Mouse (Mus musculus) liver (tissue): Measurements from ENCODE around the gene Ccdc34.
"Not testable (repeated sequence)": the region's sequence is repeated elsewhere in the genome, so short reads cannot be mapped to it uniquely, and the experiment has no call there.

Source experiments
- DNase-seq: peaks from one replicate; pipeline ENCODE4 v3.0.0-alpha.2; 2020; ENCODE audit warnings: mixed read lengths

Ccdc34 gene

DNA sequence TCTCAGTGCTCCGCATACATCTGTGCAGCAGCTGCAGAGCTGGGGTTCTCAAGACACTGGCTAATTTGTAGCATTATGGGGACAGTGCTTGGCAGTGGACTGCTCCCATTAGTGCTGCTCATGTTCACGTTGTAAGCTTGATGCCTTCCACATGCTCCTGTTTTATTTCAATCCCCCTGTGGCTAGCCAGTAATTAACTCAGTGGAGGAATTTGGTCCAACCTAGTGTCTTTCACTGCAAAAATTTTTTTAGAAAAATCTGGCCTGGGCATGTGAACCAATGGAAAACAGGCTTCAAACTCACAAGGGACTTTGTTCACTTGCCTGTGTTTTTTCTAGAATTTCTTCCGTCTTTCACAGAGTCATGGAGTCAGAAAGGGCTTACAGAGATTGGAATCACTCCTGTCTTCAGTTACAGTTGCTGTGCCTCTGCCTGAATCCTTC, 68.1 kb downstream of the Ccdc34 start:
- DNase-seq = no peak

DNA sequence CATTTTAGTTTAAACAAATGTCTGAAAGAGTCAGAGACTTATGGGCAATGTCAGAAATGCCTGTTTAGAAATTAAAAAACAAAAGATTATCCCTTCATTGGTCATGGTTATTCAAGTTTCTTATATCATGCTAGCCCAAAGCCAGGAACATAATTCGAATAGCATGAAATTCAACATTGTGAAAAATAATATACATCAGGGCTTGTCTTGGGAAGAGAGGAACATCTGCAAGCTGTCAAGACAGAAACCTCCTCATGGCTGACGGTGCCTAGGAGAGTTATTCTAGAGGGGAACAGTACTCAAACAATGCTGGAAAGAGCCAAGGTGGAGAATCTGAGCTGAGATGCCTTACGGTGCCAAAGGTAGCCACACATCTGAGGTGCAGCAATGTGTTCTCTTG, 96.5 kb downstream of the Ccdc34 start:
- no peak for DNase-seq

DNA sequence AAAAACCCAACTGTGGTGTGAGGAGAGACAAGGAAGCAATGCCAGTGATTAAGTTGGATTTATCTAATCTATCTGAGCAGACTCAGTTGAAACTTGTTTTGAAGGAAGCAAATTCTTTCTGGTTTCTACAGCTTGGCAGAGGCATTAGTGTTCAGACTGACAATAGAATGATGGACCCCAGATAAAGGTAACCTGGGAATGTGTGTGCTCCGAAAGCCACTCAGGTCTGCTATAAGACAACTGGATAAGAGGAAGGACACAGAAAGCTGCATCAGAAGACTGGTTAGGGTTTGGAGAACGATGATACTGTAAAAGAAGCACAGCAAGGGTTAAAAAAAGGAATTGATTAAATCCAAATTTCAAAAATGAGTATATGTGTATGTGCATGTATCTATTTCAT, 111.8 kb downstream of the Ccdc34 start:
- no peak for DNase-seq

DNA sequence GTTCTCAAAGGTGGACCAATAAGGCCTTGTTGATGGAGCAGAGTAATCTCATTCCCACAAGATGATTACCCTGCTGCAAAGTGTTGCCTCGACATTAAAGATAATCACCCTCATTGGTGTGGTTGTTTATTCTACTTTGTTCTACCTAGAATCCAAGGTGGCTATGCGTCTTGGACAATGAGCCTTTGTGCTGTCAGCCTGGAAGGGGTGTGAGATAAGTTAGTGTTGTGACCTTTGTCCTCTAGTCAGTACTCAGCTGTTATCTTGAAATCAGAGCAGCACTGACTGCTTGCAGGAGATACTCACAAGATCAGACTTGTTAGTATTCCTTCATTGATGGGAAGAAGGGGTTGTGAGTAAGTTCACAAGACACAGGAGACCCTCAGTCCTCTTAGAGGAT, 114.0 kb downstream of the Ccdc34 start:
- DNase-seq = no peak

DNA sequence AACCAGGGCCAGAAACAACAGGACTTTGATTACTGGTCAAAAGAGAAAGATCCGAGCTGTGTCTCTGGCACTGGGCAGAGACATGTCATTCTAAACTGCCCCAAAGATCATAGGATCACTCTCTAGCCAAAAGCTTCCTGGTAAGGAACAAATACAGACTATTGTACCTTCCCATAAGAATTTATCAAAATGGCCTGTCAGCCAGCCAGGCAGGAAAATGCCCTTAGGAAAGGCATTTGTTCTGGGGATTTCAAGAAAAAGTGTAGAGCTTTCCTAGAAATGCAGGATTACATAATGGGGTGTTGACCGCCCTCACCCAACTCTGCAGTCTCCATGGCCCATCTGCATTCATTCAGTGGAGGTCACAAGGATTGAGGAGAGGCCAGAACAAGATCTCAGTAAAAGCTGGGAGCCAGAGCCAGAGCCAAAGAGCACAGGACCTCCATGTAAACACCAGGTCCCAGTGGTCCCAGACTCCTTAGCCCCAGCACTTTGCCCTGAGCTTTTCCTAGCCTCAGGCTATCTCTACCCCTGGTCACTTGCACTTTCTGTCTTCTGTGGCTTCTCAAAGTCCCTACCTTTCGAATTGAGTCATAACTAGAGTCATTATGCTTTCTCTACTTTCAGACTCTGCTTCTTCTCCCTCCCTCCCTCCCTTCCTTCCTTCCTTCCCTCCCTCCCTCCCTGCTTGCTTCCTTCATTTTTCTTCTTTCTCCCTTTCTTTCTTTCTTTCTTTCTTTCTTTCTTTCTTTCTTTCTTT, 115.9 kb downstream of the Ccdc34 start:
- no peak for DNase-seq

DNA sequence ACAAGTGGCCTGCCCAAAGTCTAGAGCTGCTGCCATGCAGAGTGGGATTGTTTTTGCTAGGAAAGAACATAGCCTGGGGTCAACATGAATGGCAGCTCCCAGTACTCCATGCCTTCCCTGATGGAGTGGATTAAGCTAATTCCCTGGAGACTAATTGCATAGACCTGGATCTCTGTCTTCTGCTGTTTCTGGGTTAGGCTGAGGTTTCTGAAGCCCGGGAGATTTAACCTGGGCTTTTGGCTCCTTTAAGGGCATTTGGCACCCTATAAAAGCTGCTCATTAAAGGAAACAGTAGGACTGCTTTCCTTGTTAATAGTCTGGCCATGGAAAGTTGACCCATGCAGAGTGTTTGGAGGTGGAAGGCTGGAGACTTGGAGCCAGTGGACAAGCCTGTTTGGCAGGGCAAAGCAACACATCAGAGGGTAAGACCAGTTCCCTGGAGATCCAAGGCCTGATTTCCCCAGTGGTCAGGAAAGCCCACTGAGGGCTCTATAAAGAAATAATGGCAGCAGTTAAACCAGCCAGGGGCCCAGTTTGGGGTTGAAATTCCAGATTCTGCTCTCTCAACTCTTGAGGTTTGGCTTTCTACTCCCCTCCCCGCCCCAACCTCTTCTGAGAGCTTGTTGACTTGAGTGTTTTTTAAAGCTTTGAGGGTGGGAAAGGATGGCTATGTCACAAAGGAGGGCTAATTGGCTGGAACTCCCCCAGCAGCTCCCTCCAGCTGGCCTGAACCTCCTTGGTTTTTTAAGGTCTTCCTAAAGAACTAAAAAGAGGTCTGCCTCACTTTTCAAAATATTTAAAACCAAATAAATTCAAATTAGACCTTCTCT, 117.4 kb downstream of the Ccdc34 start:
- DNase-seq = no peak

DNA sequence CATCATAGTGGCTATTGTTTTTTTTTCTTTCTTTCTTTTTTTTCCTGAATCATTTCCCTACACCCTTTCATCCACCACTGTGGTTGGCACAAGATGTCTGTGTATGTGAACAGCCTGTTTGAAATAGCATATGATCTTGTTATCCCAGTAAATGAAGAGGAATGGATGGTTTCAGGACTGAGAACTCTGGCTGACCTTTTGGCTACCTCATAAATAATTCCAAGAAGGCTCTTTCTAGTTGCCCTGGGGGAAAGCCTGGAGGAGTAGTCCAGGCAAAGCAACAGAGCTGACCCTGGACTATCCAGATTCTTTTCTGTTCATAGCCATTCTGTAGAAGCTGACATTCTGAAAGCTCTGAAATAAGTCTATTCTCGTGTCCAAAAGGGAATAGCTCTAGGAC, 119.7 kb downstream of the Ccdc34 start:
- DNase-seq = no peak

DNA sequence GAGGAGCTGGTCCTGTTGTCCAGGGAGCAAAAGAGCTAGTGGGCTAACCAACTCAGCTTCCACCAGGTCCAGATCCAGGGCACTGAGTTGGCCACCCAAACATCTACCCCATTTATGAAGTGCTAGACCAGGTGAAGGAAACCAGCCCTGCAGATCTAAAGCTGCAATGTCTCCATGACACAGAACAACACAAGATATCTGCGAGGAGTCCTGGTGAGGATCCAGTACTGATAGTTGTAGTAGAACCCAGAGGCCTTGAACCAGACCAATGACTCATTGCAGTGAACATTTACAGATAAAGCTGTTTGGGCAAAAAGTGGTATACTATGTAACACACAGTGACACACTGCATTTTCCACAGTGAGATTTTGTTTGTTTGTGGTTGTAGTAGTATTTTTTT, 120.5 kb downstream of the Ccdc34 start:
- DNase-seq = no peak

DNA sequence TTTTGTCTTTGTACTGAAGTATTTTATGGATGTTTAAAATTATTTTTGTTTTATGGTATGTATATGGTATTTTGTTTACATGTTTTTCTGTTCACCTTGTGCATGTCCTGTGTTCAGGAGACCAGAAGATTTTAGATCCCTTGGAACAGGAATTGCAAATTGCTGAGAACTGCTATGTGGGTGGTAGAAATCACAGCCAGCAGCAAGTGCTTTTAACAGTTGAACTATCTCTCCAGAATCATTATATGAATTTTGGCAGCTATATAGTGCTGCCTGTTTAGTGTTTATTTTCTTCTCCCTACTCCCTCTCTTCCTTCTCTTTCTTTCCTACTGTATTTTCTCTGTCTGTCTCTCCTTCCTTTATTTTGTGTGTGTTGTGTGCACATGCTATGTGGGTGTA, 130.4 kb downstream of the Ccdc34 start:
- not testable (repeated sequence) for DNase-seq

DNA sequence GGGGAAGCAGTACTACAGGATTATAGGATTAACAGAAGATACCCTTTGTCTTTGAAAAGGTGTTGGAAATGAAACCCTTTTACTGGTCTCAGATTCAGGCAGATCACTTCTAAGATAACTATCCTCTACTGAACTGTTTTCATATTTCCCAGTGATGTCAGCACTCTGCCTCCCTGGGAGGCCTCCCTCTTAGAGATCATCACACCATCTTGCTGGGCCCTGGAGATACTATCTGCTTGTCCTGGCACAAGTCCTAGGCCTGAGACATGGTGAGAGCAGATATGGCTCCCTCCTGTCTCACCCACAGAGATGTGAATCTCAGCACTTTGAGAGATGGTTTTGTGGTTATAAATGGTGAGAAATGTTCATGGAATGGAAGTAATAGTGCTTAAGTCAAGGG, 131.6 kb downstream of the Ccdc34 start:
- no peak for DNase-seq

DNA sequence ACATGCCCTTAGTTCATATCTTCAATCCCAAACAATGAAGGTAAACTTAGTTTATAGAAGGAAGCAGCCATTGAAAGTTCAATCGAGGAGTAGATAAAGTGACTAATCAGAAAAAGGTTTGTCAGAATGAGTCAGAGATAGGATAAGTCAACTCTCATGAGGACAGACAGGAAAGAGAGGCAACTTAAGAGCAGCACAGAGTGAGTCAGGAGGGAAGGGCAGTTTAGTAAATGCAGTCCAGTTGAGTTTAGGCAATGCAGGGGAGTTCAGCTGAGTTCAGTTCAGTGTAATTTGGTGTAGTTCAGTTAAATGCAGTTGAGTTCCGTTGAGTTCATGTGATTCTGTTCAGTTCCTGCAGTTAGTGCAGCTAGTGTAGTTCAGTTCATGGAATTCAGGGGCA, 138.7 kb downstream of the Ccdc34 start:
- DNase-seq = no peak

DNA sequence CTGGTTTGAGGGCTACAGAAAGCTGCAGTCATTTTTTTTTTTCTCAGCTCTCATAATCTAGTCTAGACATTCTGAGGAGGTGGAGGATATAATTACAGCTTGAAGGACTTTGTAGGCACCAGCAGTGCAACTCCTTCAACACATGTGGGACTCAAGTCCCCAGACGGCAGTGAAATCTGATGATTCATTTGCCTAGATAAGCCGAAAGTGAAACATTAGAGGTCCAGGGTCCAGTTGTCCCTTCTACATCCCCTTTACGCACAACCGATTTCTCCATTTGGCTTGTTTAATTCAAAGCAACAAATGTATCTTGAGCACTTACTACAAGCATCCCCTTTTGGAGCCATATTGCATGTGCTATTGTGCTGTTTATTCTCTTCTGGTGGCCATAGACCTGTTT, 147.4 kb downstream of the Ccdc34 start:
- no peak for DNase-seq

DNA sequence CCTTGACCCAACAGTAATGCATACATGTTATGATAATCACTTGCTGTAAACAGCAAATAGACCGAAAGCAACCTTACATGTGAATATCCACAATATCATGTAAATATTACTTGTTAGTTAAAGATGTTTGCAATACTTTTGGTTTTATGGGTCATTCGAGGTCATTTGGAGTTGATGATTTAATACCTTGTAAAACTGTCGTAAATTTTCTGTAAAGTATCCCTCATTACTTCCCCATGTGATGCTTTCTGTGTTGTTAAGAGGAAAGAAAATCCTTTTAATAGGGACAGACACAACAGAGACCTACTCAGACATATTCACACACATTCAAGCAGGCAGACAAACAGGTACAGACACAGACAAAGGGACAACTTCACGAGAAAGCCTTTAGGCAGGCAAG, 150.1 kb downstream of the Ccdc34 start:
- DNase-seq = no peak

DNA sequence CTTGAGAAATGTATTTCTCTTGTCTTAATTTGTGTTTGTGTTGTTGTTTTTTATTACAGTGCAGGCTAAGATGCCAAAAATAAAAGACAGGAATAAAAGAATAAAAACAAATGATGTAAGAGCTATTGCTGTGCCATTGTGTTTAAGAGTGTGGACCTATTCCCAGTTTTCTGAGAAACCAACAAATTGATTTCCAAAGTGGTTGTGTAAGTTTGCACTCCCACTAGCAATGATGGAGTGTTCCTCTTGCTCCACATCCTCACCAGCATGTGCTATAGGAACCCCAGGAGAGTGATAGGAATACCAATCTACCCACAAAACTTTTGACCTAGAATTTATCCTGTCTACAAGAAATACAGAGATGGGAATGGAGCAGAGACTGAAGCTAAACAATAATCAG, 150.7 kb downstream of the Ccdc34 start:
- DNase-seq = no peak

DNA sequence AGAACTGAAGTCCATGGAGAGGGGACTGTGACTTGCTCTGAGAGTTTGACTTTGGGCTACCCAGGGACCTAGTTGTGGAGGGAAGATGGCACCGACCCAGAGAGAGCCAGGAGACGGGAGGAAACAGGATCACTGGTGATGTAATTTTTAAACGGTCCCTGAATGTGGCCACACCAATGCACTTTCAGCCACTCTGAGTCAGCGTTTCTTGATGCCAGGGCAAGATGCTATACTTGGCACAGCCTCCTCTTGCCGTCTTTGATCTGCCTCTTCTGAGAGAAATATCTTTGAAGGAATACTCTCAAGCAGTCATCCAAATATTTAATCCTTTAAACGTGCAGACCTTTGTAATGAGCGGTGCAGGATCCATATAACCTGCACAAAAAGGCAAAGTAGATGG, 154.8 kb downstream of the Ccdc34 start:
- no peak for DNase-seq

DNA sequence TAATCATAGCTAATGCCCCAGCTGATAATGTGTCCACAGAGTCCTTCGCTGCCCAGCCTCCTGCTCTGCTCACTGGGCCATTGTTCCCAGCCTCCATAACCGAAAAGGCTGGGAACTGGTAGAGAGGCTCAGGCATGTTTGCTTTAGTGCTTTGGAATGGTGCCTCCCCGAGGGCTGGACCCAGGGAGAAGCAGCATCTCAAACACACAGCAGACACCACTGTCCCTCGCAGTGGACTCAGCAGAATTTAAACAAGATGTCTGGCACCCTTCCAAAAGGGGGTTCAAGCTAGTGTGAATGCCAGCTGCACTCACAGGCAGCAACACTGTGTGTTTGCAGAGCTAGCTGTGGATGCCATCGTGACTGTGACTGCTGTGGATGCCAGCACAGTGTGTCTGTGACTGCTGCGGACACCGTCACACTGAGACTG, 156.2 kb downstream of the Ccdc34 start:
- DNase-seq = peak; percentile 15

DNA sequence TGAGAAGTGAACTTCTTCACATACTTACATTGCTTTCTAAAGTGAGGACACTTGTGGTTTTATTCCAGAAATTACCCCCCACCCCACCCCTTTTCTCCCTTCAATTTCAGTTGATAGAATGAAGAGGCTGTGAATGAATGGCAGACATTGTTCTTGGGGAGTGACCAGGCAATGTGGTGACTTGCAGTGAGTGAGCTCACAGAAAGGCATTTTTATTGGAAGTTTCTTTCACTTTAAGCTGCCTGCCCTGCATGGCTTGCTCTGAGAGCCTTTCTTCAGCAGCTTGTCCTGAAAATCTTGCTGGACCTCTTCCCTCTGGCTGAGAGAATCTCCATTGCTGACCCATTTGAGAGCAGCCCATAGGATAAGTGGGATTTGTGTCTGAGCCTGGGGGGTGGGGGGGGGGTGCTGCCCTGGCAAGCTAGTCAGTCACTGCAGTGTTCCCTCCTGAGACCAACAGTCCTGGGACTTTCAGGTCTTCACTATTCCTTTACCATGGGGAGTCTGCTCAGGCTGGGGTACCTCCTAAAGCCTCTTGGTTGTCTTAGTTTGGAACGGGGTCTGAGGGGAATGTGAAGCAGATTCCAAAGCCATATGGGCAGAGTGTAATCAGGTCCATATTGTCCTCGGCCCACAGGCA, 159.3 kb downstream of the Ccdc34 start:
- no peak for DNase-seq

DNA sequence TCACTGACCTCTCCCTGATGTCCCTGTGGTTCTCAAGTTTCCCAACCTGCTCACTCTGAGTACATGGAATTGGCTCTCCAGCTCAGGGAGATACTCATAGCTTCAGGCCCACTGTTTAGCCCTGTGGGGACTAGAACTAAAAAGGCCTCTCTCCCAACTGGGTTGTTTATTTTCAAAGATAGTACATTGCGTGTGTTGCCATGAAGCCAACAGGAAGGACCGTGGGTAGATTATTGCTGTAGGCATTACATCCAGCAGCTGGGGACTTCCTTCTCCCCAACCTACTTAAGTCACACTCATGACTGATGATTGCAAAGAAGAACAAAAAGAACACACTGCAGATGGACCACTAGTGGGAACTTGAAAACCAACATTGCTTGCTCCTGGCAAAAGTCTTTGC, 159.8 kb downstream of the Ccdc34 start:
- DNase-seq = no peak

DNA sequence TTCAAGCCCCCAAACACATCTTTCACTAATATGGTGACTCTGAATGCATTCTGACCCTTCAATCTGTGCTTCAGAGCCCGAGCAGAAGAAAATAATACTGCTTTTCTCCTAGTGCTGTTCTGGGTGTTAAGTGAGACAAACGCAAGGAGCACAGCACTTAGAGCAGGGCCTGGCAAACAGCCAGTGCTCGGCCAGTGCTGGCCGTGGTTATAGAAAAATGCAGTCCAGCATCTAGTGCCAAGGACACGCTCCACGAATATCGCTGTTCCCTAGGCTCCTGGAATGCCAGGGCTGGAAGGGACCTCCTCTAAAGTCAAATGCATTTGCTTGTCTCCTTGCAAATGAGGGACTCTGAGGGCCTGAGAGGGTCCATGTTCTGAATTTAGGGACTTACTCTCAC, 160.3 kb downstream of the Ccdc34 start:
- DNase-seq = no peak

DNA sequence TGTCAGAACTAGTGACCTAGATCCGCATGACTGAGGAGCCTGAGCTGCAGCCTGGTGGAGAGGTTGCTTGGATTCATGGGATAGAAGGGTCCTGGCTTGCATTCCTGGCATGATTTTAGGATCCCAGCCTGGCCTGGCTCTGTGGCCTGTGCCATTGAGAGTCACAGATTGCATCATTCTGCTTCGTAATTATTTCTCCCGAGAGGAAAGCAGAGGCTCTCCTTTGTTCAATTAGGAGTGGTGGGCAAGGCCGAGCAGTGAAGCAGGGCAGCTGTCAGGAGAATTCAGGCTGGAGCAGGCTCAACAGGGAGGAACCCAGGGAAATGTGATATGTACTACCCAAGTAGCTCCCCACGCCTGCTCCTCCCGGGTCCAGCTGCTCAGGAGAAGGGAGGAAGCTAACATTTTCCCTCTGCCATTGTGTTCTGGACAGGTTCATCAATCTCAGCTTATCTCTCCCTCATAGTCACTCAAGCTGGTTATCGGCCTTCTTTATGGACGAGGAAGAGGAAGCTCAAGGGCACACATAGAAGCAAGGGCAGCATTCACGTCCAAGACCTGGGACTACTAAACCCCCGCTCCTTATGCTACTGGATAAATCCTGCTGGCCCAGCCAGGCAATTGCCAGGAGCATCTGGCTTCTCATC, 162.2 kb downstream of the Ccdc34 start:
- DNase-seq = peak; percentile 30

DNA sequence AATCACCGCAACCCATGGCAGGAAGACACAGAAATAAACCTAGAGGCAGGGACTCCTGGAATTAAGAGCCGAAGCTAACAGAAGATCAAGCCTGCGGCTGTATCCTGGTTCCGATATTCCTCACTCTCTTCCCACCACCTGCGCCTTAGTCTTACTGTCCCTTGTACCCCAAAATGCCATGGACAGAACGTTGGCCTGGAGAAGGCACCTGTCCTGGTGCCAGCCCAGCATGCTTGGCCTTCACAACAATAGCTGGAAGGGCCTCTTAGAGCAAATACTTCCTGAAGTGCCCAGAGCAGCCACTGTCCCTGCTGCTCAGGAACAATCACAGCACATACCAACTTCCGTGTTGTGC, 162.7 kb downstream of the Ccdc34 start:
- no peak for DNase-seq

DNA sequence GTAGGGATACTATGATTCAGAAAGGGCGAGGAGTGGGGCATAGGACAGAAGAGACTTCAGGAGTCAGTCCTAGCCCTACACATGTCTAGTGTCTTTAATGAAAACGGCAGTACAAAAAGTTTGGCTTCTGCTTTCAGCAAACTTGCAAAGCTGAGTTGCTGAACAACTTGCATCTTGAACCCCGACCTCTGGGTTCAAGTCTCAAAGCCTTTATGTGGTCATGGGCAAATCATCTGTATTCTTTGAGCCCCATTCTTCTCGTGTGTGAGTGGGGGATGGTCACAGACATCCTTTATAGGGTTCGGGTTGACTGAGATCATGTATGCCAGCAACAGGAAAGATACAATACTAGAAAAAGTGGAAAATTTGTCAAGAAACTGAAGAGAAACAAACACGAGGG, 164.0 kb downstream of the Ccdc34 start:
- no peak for DNase-seq

DNA sequence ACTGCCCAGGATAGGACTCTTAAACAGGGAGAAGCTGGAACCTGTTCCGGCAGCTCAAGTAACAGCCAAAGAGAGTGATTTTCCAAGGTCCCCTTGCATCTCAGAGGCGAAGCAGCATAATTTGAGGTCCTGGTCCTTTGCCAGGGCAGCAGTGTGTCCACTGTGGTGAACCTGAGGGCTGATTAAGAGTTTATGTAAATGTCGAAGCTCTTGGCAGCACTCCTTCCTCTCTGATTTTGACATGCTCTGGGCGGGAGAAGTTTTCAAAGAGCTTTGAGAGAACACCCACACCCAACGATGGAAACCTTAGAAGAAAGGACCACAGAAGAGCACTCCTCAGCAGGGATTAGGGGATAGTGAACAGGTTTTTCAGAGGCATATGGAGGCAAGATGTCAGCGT, 164.6 kb downstream of the Ccdc34 start:
- DNase-seq = no peak
